Mouse (Mus musculus): ENCODE measurements around the gene Lrrc49. TPM values are rescaled to one million over a fixed set of nuclear protein-coding genes. Genes with fewer than 3 reads are reported as not detected.

The Lrrc49 gene
- total RNA-seq, 1 experiment: 3.7 TPM

GRCm38 (mm10) chr9:60625895-60626294, 62.1 kb downstream of the Lrrc49 start:
- no peak overlapping the region for H3K27ac ChIP-seq (ENCODE audit: insufficient read depth, low read depth, low read length, poor library complexity, severe bottlenecking)
- H3K36me3 ChIP-seq (ENCODE audit: control insufficient read depth, insufficient read depth, low read length, poor library complexity, severe bottlenecking): no peaks in the 10 kb centered on the region
- in situ Hi-C loops (cut with MboI; ENCODE audit: low sequenced_read_pairs in 2 of 2, unreplicated experiment in 2 of 2): no loop called here
- H3K9me3 ChIP-seq (ENCODE audit: control insufficient read depth, insufficient read depth, low read depth, low read length): no peaks in the 10 kb centered on the region
- DNase-seq (ENCODE audit: low read depth, low spot score): no peak
- H3K4me1 ChIP-seq (ENCODE audit: control insufficient read depth in 2 of 2, insufficient read depth in 2 of 2, low read length in 2 of 2, poor library complexity in 1 of 2): no peaks in the 10 kb centered on the region
- H3K4me3 ChIP-seq (ENCODE audit: insufficient read depth in 1 of 2, low read depth in 1 of 2, low read length in 2 of 2, poor library complexity in 1 of 2, severe bottlenecking in 1 of 2): no peak overlapping the region
- TF ChIP-seq CHD2 (IDR thresholded peaks at IDR 0.05; ENCODE audit: low read depth, low read length) (no peak), ZC3H11A (IDR thresholded peaks at IDR 0.05; ENCODE audit: borderline replicate concordance, low read depth, low read length) (no peak), HCFC1 (IDR thresholded peaks at IDR 0.05; ENCODE audit: borderline replicate concordance, insufficient read depth, low read length) (no peak), ZNF384 (IDR thresholded peaks at IDR 0.05; ENCODE audit: low read depth, low read length) (no peak), MAFK (IDR thresholded peaks at IDR 0.05; ENCODE audit: insufficient read depth, low read depth, low read length) (no peak)
- H3K9ac ChIP-seq (ENCODE audit: insufficient read depth, low read depth, low read length, poor library complexity, severe bottlenecking): no peak overlapping the region

GRCm38 (mm10) chr9:60616946-60617345, 71.0 kb downstream of the Lrrc49 start:
- Histone ChIP-seq H3K9me3 (ENCODE audit: control insufficient read depth, insufficient read depth, low read depth, low read length) (no peaks in the 10 kb centered on the region), H3K9ac (ENCODE audit: insufficient read depth, low read depth, low read length, poor library complexity, severe bottlenecking) (no peak overlapping the region), H3K36me3 (ENCODE audit: control insufficient read depth, insufficient read depth, low read length, poor library complexity, severe bottlenecking) (no peaks in the 10 kb centered on the region), H3K27ac (ENCODE audit: insufficient read depth, low read depth, low read length, poor library complexity, severe bottlenecking) (no peak overlapping the region), H3K4me1 (ENCODE audit: control insufficient read depth in 2 of 2, insufficient read depth in 2 of 2, low read length in 2 of 2, poor library complexity in 1 of 2) (no peaks in the 10 kb centered on the region), H3K4me3 (ENCODE audit: insufficient read depth in 1 of 2, low read depth in 1 of 2, low read length in 2 of 2, poor library complexity in 1 of 2, severe bottlenecking in 1 of 2) (no peak overlapping the region)
- in situ Hi-C loops (cut with MboI; ENCODE audit: low sequenced_read_pairs in 2 of 2, unreplicated experiment in 2 of 2): no loop called here
- no peak for TF ChIP-seq MAFK (IDR thresholded peaks at IDR 0.05; ENCODE audit: insufficient read depth, low read depth, low read length)
- TF ChIP-seq HCFC1 (IDR thresholded peaks at IDR 0.05; ENCODE audit: borderline replicate concordance, insufficient read depth, low read length): no peak
- TF ChIP-seq CHD2 (IDR thresholded peaks at IDR 0.05; ENCODE audit: low read depth, low read length): no peak
- TF ChIP-seq ZC3H11A (IDR thresholded peaks at IDR 0.05; ENCODE audit: borderline replicate concordance, low read depth, low read length): no peak
- no peak for TF ChIP-seq ZNF384 (IDR thresholded peaks at IDR 0.05; ENCODE audit: low read depth, low read length)
- no peak for DNase-seq (ENCODE audit: low read depth, low spot score)

GRCm38 (mm10) chr9:60616359-60616758, 71.6 kb downstream of the Lrrc49 start:
- no peak overlapping the region for H3K4me3 ChIP-seq (ENCODE audit: insufficient read depth in 1 of 2, low read depth in 1 of 2, low read length in 2 of 2, poor library complexity in 1 of 2, severe bottlenecking in 1 of 2)
- H3K9ac ChIP-seq (ENCODE audit: insufficient read depth, low read depth, low read length, poor library complexity, severe bottlenecking): no peak overlapping the region
- no peaks in the 10 kb centered on the region for H3K36me3 ChIP-seq (ENCODE audit: control insufficient read depth, insufficient read depth, low read length, poor library complexity, severe bottlenecking)
- H3K9me3 ChIP-seq (ENCODE audit: control insufficient read depth, insufficient read depth, low read depth, low read length): no peaks in the 10 kb centered on the region
- DNase-seq (ENCODE audit: low read depth, low spot score): no peak
- no peak overlapping the region for H3K27ac ChIP-seq (ENCODE audit: insufficient read depth, low read depth, low read length, poor library complexity, severe bottlenecking)
- no peak for TF ChIP-seq ZNF384 (IDR thresholded peaks at IDR 0.05; ENCODE audit: low read depth, low read length)
- TF ChIP-seq CHD2 (IDR thresholded peaks at IDR 0.05; ENCODE audit: low read depth, low read length): no peak
- no peak for TF ChIP-seq MAFK (IDR thresholded peaks at IDR 0.05; ENCODE audit: insufficient read depth, low read depth, low read length)
- no peak for TF ChIP-seq ZC3H11A (IDR thresholded peaks at IDR 0.05; ENCODE audit: borderline replicate concordance, low read depth, low read length)
- H3K4me1 ChIP-seq (ENCODE audit: control insufficient read depth in 2 of 2, insufficient read depth in 2 of 2, low read length in 2 of 2, poor library complexity in 1 of 2): no peaks in the 10 kb centered on the region
- in situ Hi-C loops (cut with MboI; ENCODE audit: low sequenced_read_pairs in 2 of 2, unreplicated experiment in 2 of 2): no loop called here

GRCm38 (mm10) chr9:60612260-60612659, 75.7 kb downstream of the Lrrc49 start:
- H3K9ac ChIP-seq (ENCODE audit: insufficient read depth, low read depth, low read length, poor library complexity, severe bottlenecking): no peak overlapping the region
- H3K9me3 ChIP-seq (ENCODE audit: control insufficient read depth, insufficient read depth, low read depth, low read length): no peaks in the 10 kb centered on the region
- no peak for DNase-seq (ENCODE audit: low read depth, low spot score)
- in situ Hi-C loops (cut with MboI; ENCODE audit: low sequenced_read_pairs in 2 of 2, unreplicated experiment in 2 of 2): no loop called here
- H3K36me3 ChIP-seq (ENCODE audit: control insufficient read depth, insufficient read depth, low read length, poor library complexity, severe bottlenecking): no peaks in the 10 kb centered on the region
- TF ChIP-seq ZNF384 (IDR thresholded peaks at IDR 0.05; ENCODE audit: low read depth, low read length): no peak
- H3K27ac ChIP-seq (ENCODE audit: insufficient read depth, low read depth, low read length, poor library complexity, severe bottlenecking): no peak overlapping the region
- no peaks in the 10 kb centered on the region for H3K4me1 ChIP-seq (ENCODE audit: control insufficient read depth in 2 of 2, insufficient read depth in 2 of 2, low read length in 2 of 2, poor library complexity in 1 of 2)
- H3K4me3 ChIP-seq (ENCODE audit: insufficient read depth in 1 of 2, low read depth in 1 of 2, low read length in 2 of 2, poor library complexity in 1 of 2, severe bottlenecking in 1 of 2): no peak overlapping the region

GRCm38 (mm10) chr9:60610194-60610593, 77.8 kb downstream of the Lrrc49 start:
- in situ Hi-C loops (cut with MboI; ENCODE audit: low sequenced_read_pairs in 2 of 2, unreplicated experiment in 2 of 2): no loop called here
- Histone ChIP-seq H3K9me3 (ENCODE audit: control insufficient read depth, insufficient read depth, low read depth, low read length) (no peaks in the 10 kb centered on the region), H3K27ac (ENCODE audit: insufficient read depth, low read depth, low read length, poor library complexity, severe bottlenecking) (no peak overlapping the region), H3K9ac (ENCODE audit: insufficient read depth, low read depth, low read length, poor library complexity, severe bottlenecking) (no peak overlapping the region), H3K36me3 (ENCODE audit: control insufficient read depth, insufficient read depth, low read length, poor library complexity, severe bottlenecking) (no peaks in the 10 kb centered on the region), H3K4me3 (ENCODE audit: insufficient read depth in 1 of 2, low read depth in 1 of 2, low read length in 2 of 2, poor library complexity in 1 of 2, severe bottlenecking in 1 of 2) (no peak overlapping the region), H3K4me1 (ENCODE audit: control insufficient read depth in 2 of 2, insufficient read depth in 2 of 2, low read length in 2 of 2, poor library complexity in 1 of 2) (no peaks in the 10 kb centered on the region)
- no peak for DNase-seq (ENCODE audit: low read depth, low spot score)
- TF ChIP-seq ZC3H11A (IDR thresholded peaks at IDR 0.05; ENCODE audit: borderline replicate concordance, low read depth, low read length): no peak
- TF ChIP-seq CHD2 (IDR thresholded peaks at IDR 0.05; ENCODE audit: low read depth, low read length): no peak
- no peak for TF ChIP-seq MAFK (IDR thresholded peaks at IDR 0.05; ENCODE audit: insufficient read depth, low read depth, low read length)
- no peak for TF ChIP-seq HCFC1 (IDR thresholded peaks at IDR 0.05; ENCODE audit: borderline replicate concordance, insufficient read depth, low read length)
- no peak for TF ChIP-seq ZNF384 (IDR thresholded peaks at IDR 0.05; ENCODE audit: low read depth, low read length)

All from ES-E14 (cell line).